Mouse (Mus musculus): ENCODE measurements at regions not wholly inside any gene's neighbourhood (a gene's known extent, or its start where the extent isn't known, plus 50 kb on each side); places are given as distances from the start of the nearest gene placed in this dataset.

DNA sequence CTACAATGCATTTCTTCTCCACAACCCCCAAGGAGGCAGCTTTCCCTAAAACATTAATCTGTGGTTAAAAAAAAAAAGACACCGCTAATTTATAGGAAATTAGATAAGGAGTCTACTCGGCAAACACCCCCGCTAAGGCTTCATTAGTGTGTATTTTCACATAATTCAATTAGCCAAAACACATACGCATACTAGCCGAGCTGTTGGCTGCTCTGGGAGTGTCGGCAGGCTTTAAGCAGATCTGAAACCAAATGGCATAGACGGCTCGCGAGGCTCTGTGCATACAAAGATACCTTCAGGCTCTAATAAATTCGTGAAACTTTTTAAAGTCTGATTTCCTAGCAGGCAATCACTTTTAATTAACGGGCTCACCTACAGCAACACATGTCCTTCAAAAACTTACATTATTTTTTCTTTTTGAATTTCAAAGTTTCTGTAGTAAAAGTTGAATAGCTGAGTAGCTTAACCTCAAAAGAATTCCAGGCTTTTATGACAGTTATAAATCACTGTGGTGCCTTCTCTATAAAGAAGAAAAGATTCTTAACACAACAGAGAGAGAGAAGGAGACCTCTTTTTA lies 68.0 kb upstream of the Smyd2 start:
- no peak for DNase-seq (ENCODE audit: low spot score in 2 of 2)

DNA sequence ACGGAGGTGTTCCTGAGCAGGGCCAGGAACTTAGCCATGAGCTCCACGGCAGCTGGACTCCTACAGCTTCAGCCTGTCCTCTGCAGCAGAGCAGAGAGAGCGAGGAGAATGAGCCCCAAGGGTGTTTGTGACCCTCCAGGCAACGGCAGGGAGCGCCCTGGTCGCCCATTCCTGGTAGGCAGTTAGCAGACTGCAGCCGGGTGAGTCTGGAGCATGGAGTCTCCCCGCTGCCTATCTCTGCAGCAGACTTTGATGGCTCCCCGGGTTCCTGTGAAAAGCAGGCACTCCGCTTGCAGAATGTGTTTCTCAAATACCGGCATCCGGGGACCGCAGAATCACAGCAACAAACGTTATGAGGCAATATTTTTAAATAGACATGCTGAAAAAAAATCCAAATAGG lies 67.2 kb upstream of the Smyd2 start:
- no peak for DNase-seq (ENCODE audit: low spot score in 2 of 2)

- DNase-seq (ENCODE audit: low spot score in 2 of 2) = no peak
Measured at GRCm38 (mm10) chr1:189988864-189989263, 66.7 kb upstream of the Smyd2 start.

DNA sequence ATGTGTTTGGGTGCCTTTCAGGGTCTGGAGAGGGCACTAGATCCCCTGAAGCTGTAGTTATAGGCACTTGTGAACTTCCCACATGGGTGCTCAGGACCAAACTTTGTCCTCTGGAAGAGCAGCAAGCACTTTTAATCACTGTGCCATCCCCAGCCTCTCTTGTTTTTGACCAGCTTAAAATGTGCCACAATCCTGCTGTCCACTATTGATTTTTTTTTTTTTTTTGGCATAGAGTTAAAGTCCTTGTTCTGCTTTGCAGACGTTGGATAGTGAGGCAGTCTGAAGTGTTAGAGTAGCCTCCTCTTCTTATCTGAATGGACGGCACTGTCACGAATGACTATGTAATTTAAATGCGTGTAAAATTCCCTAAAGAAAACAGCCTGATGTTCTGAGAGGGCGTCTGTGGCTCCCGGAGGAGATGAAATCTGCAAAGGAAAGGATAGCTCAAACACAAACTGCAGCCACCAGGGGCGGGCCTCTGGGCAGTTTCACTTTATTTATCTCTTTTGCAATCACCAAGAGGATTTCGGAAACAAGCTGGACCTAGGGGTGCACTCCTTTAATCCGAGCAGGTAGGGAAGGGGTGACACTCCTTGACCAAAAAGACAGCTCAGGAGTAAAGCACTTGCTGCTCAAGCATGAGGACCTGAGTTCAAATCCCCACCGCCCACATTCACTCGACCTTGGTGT lies 63.5 kb upstream of the Smyd2 start:
- no peak for DNase-seq (ENCODE audit: low spot score in 2 of 2)

DNA sequence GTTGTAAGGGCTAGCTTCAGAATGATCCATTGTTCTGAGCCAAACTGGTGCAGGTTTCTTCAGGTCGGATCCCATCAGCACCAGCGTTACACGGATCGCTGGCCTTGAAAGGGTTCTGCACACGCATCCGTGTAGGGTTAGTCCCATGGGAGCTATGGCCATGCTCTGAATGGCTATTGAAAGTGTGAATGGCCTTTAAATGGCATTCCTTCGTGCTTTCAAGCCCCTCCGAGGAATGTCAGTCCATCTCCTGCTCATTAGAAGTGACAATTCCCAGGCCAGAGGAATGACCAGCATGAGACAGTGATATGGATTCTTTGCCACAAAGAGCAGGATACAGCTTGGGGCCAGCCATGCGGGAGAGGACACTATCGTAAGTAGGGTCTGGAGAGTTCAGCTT lies 56.1 kb upstream of the Smyd2 start:
- DNase-seq (ENCODE audit: low spot score in 2 of 2) = no peak

- DNase-seq (ENCODE audit: low spot score in 2 of 2) = no peak
Measured at GRCm38 (mm10) chr1:189975660-189976059, 53.5 kb upstream of the Smyd2 start.

GRCm38 (mm10) chr1:189972790-189973406 lies 50.7 kb upstream of the Smyd2 start:
- DNase-seq (ENCODE audit: low spot score in 2 of 2) = peak; percentile 71 to 72
